Mouse (Mus musculus) hindbrain, embryonic 10.5 days (tissue): Measurements from ENCODE around the gene Zfp94. TPM values are rescaled to one million over a fixed set of nuclear protein-coding genes. Genes with fewer than 3 reads are reported as not detected.
"Not testable (repeated sequence)": the region's sequence is repeated elsewhere in the genome, so short reads cannot be mapped to it uniquely, and the experiment has no call there.

ENCODE experiments used
- DNase-seq: peaks from one replicate; pipeline ENCODE4 v3.0.0-alpha.2; 2017; ENCODE audit warnings: low spot score
- H3K27ac ChIP-seq: fragments of 300-500 bp; sonication (generic); 2 replicates; pipeline ENCODE4 v1.5.1; 2016; ENCODE audit warnings: mild to moderate bottlenecking, moderate library complexity
- H3K27me3 ChIP-seq: fragments of 300-500 bp; sonication (generic); 2 replicates; pipeline ENCODE4 v1.6.1; 2016; ENCODE audit warnings: mild to moderate bottlenecking; ENCODE audit not compliant: poor library complexity, insufficient read depth, severe bottlenecking
- H3K36me3 ChIP-seq: fragments of 300-500 bp; sonication (generic); 2 replicates; pipeline ENCODE4 v1.6.1; 2016; ENCODE audit warnings: mild to moderate bottlenecking, moderate library complexity
- H3K4me1 ChIP-seq: fragments of 300-500 bp; sonication (generic); replicated peaks from 2 replicates; pipeline ENCODE4 v1.6.1; 2016; ENCODE audit warnings: mild to moderate bottlenecking
- H3K4me3 ChIP-seq: fragments of 300-500 bp; sonication (generic); 2 replicates; pipeline ENCODE4 v1.5.1; 2016; ENCODE audit warnings: mild to moderate bottlenecking, moderate library complexity
- H3K9me3 ChIP-seq: fragments of 300-500 bp; sonication (generic); 2 replicates; pipeline ENCODE4 v1.6.1; 2016; ENCODE audit warnings: mild to moderate bottlenecking, moderate library complexity
- WGBS: fragments of 180-500 bp; shearing (Covaris S2); methylation state at CpG from one replicate; pipeline ENCODE4 v1.1.7; 2016; 5-methylcytosine and 5-hydroxymethylcytosine counted together
- polyA plus RNA-seq: library from polyadenylated mRNA; unstranded; fragments of >200 nt; fragmentation: Nextera tagmentation; extraction: Ambion mirVana; gene quantifications from 2 replicates; pipeline ENCODE4 v1.2.1, GENCODE M21; 2016

Gene Zfp94
- polyA plus RNA-seq, 1 experiment from 2014 or later: 13.2 TPM

DNA sequence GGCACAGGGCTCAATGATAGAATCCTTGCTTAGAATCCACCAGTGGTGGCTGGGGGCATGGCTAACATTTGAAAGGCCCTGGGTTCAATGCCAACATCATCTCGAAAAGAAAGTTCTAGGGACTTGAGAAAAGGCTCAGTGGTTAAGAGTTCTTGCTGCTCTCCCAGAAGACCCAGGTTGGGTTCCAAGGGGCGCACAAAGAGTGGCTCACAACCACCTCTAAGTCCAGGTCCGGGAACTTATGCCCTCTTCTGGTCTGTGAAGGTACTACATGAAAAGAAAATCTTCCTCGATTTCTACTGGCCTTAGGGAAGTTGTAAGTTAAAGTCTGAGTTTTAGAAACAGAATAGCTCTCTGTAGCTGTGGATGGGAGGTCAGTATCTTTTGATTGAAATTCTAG is 30.4 kb downstream of the Zfp94 start:
- Histone ChIP-seq H3K4me1 (no peaks in the 10 kb centered on the region), H3K36me3 (peaks cover 44% of the 10 kb centered on the region), H3K4me3 (no peak overlapping the region), H3K9me3 (peaks cover 21% of the 10 kb centered on the region; the same call in 1 of the 2 replicates), H3K27me3 (no peaks in the 10 kb centered on the region), H3K27ac (no peak overlapping the region)
- DNase-seq: no peak
- 46% methylated on average over 4 of the region's 4 CpGs for WGBS

DNA sequence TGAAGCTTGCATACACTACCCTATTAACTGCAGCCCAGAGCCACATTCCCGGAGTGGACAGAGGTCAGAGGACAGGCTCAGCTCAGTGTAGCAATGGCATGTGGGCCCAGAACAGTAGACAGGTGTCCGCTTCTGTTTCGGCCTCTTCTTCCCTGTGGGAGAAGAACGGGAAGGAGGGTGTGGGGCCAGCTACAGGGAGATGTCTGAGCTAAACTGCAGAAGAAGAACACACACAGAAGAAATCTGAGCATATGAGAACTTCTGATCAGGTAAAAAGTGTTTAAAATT is 35.7 kb downstream of the Zfp94 start:
- Histone ChIP-seq H3K36me3 (peaks cover 11% of the 10 kb centered on the region), H3K27ac (no peak overlapping the region), H3K4me1 (peaks cover 6% of the 10 kb centered on the region; the same call in 1 of the 2 replicates), H3K9me3 (peaks cover 3% of the 10 kb centered on the region; the same call in 1 of the 2 replicates), H3K4me3 (no peak overlapping the region), H3K27me3 (no peaks in the 10 kb centered on the region)
- no peak for DNase-seq
- 61% methylated on average over 4 of the region's 4 CpGs for WGBS

DNA sequence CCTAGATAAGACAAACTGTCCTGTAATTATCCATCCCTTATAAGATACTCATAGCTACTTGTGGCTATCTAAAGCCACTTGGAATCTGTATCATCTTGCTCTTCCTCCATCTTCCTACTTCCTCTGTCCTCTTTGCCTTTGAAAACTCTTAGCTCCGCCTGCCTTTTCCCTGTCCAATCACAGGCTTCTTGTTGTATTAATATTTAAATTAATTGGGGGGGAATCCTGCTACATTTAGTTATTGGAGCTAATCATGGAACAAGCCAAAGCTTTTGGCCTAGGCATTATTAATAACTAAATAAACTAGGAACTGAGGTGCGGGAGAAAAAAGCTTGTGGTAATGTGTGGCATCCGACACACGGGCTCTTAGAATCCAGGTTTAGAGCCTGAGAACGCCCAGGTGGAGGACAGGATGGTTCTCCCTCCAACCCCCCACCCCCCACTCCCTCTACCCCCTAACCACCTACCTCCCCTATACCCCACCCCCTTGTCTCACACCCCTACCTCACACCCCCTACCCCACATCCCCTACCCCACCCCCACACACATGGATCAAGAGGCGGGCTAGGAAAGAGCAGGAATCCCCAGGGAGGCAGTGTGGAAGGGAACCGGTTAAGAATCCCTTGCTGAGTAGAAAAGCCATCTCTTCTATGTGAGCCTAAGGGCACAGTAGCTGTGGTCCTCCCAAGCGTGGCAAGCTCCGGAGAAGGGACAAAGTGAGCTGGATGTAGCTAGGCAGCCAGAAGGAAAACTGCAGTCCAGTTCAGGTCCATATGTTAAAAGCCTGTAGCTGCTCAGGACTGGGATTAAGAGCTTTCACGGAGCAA is 36.2 kb downstream of the Zfp94 start:
- WGBS: 55% methylated on average over 10 of the region's 10 CpGs

DNA sequence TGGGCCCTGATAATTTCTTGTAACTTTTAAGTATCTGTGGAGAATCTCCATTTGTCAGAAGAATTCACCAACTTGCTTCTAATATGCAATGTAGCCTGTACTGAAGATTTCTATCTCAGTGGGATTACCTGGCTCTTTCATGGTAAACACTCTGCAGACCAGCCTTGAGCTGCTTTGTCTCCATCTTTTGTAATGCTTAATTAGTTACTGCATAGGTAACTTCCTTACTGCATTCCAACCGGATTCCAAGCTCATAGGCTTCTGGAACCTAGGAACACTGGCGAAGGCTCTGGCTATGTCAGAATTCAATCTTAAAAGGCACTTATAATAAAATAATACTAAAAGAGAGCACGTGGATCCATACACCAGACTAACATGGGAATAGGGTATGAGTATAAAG is 37.7 kb downstream of the Zfp94 start:
- peaks cover 31% of the 10 kb centered on the region for H3K36me3 ChIP-seq
- 84% methylated on average over 3 of the region's 3 CpGs for WGBS
- not testable (repeated sequence) for DNase-seq, H3K4me3 ChIP-seq, H3K4me1 ChIP-seq, H3K9me3 ChIP-seq, H3K27ac ChIP-seq, H3K27me3 ChIP-seq

More for the DNA sequence above, 36.2 kb downstream of the Zfp94 start:
- DNase-seq: no peak
- Histone ChIP-seq H3K9me3 (peaks cover 3% of the 10 kb centered on the region; the same call in 1 of the 2 replicates), H3K36me3 (peaks cover 16% of the 10 kb centered on the region), H3K4me3 (no peak overlapping the region), H3K4me1 (peaks cover 6% of the 10 kb centered on the region; the same call in 1 of the 2 replicates), H3K27me3 (no peaks in the 10 kb centered on the region), H3K27ac (no peak overlapping the region)

DNA sequence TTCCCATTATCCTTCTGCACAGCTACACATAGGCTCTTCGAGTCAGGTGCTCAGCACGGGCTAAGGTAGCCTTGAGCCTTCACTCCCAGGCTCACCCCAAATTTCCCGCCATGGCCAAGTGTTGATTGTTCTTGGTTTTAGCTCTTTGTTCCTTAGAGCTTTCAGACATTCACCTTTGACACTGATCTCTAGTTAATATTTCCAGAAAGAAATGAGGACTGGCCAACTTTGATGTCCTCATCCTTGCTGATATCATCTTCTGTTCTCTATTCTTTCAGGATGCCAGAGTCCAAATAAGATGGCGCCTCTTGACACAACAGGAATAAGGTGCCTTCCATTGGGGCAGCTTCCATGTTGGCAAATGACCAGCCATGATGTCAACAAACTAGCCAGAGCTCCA is 42.0 kb downstream of the Zfp94 start:
- Histone ChIP-seq H3K4me3 (no peak overlapping the region), H3K36me3 (peaks cover 36% of the 10 kb centered on the region), H3K4me1 (peaks cover 6% of the 10 kb centered on the region; the same call in 1 of the 2 replicates), H3K9me3 (no peaks in the 10 kb centered on the region), H3K27ac (no peak overlapping the region), H3K27me3 (no peaks in the 10 kb centered on the region)
- 94% methylated on average over 4 of the region's 4 CpGs for WGBS
- no peak for DNase-seq

DNA sequence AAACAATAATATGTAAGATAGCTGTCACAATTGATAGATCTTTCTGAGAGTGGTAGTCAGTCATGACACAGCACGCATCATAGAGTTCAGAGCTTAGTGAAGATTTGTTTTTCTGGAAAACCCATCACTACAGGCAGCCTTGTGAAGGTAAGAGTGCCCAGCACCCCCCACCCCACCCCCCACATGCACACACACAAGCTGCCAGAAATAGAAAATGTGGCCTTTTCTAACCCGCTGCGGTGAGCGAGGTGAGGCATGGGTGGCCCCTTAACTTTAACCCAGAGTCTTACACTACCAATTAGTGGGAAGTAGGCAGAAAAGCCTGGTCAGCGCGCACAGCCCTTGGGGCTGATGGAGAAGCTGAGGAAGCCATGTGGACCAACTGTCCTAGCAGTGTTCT is 45.3 kb downstream of the Zfp94 start:
- 96% methylated on average over 6 of the region's 6 CpGs for WGBS
- Histone ChIP-seq H3K9me3 (no peaks in the 10 kb centered on the region), H3K27me3 (no peaks in the 10 kb centered on the region), H3K36me3 (peaks cover 29% of the 10 kb centered on the region), H3K27ac (no peak overlapping the region), H3K4me3 (no peak overlapping the region), H3K4me1 (peaks cover 8% of the 10 kb centered on the region; the same call in 1 of the 2 replicates)
- DNase-seq: no peak

DNA sequence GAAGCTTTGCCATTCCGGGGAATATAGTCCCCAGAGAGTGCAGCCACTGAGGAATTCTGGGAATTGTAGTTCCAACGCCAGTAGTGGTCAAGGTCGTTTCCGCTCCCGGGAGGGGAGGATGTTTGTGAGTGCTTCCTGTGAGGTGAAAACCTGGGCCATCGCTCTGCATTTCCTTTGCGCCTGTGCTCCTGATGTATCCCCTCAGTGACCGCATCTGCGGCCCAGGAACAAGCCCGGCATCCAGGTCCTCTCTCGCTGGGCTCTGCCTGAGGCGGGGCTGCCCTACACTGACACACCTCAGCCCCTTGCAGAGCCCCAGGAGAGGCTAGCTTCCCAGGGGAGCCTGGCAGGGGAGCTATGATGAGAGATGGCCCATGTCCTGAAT is 46.2 kb downstream of the Zfp94 start, which contains the start of gene Zfp93:
Zfp93 (plus strand) TSS at position 133 of the 385 bp plus-strand sequence.
- H3K9me3 ChIP-seq: no peaks in the 10 kb centered on the region
- H3K4me1 ChIP-seq: peaks cover 8% of the 10 kb centered on the region; the same call in 1 of the 2 replicates
- H3K27me3 ChIP-seq: no peaks in the 10 kb centered on the region
- peaks cover 20% of the 10 kb centered on the region for H3K36me3 ChIP-seq
- peak within 1 kb of the TSS; percentile 90 for H3K27ac ChIP-seq
- under 1% methylated on average over 12 of the region's 12 CpGs for WGBS
- DNase-seq: peak; percentile 83
- peak within 1 kb of the TSS; percentile 73 for H3K4me3 ChIP-seq

DNA sequence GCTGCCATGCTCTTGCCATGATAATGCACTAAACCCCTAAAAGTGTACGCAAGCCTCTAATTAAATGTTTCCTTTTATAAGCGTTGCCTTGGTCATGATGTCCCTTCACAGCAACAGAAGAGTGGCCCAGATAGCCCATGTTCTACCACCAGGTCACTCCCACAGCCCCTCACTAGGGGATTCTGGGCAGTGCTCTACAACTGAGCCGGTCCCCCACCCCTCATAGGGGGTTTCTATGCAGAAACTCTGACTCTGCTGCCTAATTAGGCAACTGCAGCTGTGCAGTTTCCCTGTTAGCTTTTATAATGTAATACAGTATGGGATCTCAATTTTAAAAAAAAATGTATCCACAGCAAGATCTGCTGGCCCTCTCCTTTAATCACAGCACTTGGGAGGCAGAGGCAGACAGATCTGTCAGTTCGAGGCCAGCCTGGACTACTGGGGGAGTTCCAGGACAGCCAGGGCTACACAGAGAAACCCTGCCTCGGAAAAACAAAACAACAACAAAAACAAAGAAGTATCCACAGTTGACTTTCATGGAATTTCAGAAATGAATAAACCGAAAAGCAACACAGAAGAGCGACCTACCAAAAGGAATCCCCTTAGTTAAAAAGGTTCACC is 46.7 kb downstream of the Zfp94 start:
- H3K9me3 ChIP-seq: no peaks in the 10 kb centered on the region
- DNase-seq: no peak
- peaks cover 15% of the 10 kb centered on the region for H3K36me3 ChIP-seq
- no peaks in the 10 kb centered on the region for H3K27me3 ChIP-seq
- 39% methylated on average over 7 of the region's 7 CpGs for WGBS
- H3K4me1 ChIP-seq: peaks cover 8% of the 10 kb centered on the region; the same call in 1 of the 2 replicates
- H3K27ac ChIP-seq: peak overlapping the region; percentile 90
- H3K4me3 ChIP-seq: peak overlapping the region; percentile 73

DNA sequence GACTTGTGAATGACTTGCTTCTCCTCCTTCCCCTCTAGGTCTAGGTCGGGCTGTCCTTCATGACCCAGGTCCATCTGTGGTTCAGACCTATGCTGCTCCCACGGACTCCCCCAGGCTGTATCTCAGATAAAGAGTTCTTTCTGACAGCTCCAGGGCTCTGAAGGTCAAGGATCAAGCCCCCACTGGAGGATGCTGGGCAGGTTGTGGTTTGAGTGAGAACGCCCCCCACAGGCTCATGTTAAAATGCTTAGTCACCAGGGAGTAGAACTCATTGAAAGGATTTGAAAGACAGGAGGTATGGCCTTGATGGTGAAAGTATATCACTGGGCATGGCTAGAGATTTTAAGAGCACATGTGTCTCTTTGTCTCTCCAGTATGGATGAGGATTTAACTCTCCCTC is 47.2 kb downstream of the Zfp94 start:
- no peak for DNase-seq
- H3K4me3 ChIP-seq: no peak overlapping the region
- WGBS: 76% methylated on average over 3 of the region's 3 CpGs
- no peaks in the 10 kb centered on the region for H3K27me3 ChIP-seq
- peaks cover 9% of the 10 kb centered on the region for H3K36me3 ChIP-seq
- H3K4me1 ChIP-seq: peaks cover 8% of the 10 kb centered on the region; the same call in 1 of the 2 replicates
- H3K27ac ChIP-seq: no peak overlapping the region
- no peaks in the 10 kb centered on the region for H3K9me3 ChIP-seq

DNA sequence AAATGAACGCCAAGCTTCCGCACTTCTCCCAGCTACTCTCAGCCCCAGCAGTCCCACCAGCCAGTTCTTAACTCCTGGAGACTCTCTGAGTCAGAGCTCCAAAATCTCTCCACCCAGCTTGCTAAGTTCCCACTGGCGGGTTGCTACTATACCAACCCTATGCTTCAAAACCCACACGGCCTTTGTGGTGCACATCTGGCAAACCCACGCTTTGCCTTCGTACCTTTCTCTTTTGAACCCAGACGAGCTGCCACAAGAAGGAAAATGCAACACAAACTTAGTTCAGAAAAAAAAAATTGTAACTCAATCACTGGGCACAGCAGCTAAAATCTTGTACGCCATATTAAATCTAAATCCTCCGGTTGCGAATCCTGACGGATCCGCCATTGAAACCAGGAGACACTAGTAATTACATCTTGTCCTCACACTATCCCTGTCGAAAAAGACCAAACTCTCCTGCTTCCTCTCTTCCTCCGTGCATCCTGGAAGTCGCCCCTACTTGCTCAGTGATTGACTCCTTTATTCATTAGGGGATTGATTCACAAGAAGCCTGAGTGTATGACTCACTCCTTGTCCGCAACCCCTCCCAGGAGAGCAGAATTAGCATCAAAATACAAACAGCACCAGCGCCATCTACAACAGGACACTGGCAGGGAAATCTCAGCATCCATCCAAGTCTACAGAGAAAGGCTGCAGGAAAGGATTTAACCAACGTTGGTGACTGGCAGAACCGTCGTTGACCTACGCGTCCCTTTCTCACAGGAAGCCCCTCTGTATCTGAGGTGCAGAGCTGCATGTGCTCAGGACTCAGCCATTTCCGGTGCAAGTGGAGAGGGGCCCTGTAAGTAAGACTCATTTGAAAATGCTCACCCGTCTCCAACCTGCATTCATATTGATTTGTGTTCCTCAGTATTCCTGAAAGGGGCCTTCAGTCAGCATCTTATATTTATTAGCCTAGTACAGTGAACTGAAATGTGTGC is 48.0 kb downstream of the Zfp94 start:
- WGBS: 69% methylated on average over 24 of the region's 24 CpGs
- peaks cover 1% of the 10 kb centered on the region for H3K36me3 ChIP-seq
- no peak overlapping the region for H3K27ac ChIP-seq
- no peaks in the 10 kb centered on the region for H3K9me3 ChIP-seq
- H3K27me3 ChIP-seq: no peaks in the 10 kb centered on the region
- no peak for DNase-seq
- H3K4me1 ChIP-seq: peaks cover 8% of the 10 kb centered on the region; the same call in 1 of the 2 replicates
- no peak overlapping the region for H3K4me3 ChIP-seq

DNA sequence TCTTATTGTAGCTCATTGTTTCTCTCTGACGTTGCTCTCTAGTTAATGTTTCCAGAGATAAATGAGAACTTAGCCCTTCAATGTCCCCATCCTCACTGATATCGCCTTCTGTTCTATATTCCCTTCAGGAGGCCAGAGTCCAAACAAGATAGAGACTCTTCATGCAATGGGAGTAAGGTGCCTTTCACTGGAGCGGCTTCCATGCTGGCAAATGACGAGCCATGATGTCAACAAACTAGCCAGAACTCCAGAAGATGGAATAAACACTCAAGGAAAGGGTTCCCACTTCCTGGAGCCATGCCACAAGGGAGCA is 56.5 kb downstream of the Zfp94 start:
- Histone ChIP-seq H3K4me1 (peaks cover 5% of the 10 kb centered on the region), H3K9me3 (no peaks in the 10 kb centered on the region), H3K4me3 (no peak overlapping the region), H3K27ac (no peak overlapping the region), H3K36me3 (peaks cover 26% of the 10 kb centered on the region), H3K27me3 (no peaks in the 10 kb centered on the region)
- no peak for DNase-seq
- 93% methylated on average over 4 of the region's 4 CpGs for WGBS

DNA sequence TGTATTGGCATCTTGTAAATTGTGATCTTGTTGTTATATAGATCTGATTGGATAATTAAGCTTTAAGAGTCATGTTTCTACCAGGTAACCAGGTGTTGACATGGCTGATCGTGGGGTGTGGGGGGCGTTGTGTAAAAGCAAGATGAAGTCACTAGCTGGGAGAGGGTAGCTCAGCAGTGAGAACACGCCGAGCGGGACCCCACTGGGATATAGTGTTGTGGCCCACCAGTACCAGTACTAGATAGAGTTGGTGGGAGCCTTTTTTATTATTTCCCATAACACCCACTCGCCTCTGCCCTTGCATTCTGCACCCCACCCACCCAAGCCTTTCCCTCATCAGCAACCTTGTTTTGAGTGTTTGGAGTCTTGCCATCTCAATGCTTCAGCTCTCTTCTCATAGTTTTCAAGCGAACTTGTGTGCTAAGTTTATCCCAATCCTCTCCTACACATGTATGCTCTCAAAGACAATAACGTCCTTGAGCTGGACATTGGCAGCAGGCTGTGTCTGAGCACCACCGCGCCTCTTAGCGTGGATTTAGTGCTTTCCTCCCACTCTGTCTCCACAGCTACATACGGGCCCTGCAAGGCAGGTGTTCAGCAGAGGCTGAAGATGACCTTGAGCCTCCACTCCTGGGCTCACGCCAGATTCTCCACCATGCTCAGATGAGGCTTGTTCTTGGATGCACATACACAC is 57.0 kb downstream of the Zfp94 start:
- H3K27me3 ChIP-seq: no peaks in the 10 kb centered on the region
- 93% methylated on average over 13 of the region's 13 CpGs for WGBS
- no peaks in the 10 kb centered on the region for H3K9me3 ChIP-seq
- H3K4me1 ChIP-seq: peaks cover 9% of the 10 kb centered on the region
- no peak overlapping the region for H3K4me3 ChIP-seq
- DNase-seq: no peak
- H3K27ac ChIP-seq: no peak overlapping the region
- peaks cover 26% of the 10 kb centered on the region for H3K36me3 ChIP-seq
